Mouse (Mus musculus): ENCODE results near the gene Pcnx4.

Pcnx4 gene

GRCm38 (mm10) chr12:72536021-72536597 lies at the start of gene Pcnx4:
Pcnx4 (plus strand) TSS chr12:72536383.
- DNase-seq (ENCODE audit: low read depth, low spot score), result peak; percentile 99

- DNase-seq (ENCODE audit: low read depth, low spot score), result no peak
These were observed 48.7 kb upstream of the Pcnx4 start for GRCm38 (mm10) chr12:72487498-72487897.

DNA sequence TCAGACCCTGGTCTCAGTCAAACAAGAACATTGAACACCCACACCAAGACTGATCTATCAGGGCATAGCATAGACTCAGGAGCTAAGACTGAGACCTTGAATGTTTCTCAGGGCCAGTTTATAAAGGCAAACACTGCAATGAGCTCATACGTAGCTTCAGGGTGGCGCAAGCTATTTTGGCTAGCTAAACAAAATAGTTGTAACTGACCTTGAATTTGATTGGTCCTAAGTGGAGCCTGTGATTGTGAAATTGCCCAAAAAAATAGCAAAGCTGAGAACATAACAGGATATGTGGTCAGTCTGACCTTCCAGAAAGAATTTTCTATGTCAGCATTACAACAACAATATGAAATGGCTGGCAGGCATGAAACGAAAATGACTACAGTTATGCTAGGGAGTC lies 46.2 kb upstream of the Pcnx4 start:
- no peak for DNase-seq (ENCODE audit: low read depth, low spot score)

DNA sequence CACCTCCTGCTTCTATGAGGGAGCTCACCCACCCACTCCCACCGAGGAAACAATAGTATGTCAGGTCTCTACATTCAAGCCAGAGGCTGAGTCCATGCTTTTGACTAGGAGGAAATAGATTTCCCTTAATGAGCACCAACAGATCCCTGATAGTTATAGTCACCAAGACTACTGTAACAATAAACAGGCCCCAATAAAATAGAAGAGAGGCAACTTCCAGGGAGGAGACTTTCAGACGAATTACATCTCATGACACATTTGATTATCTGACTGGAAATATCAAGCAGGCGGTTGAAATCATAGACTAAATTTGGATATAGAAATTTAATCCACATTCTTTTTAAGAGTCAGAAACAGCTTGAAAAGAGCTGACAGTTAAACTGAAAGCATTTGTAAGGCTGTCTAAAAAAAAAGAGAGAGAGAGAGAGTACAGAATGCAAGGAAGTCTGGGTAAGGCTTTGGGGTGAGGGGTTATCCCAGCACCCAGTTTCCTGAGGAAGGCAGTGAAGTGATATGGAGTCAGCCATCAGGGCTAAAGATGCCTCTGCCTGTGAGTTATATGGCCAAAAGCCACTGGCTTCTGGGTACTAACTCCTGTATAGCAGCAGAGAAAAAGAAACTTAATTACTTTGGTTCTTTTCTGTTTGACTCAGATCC lies 45.0 kb upstream of the Pcnx4 start:
- DNase-seq (ENCODE audit: low read depth, low spot score), result no peak

- peak; percentile 10 for DNase-seq (ENCODE audit: low read depth, low spot score)
These were observed 39.1 kb upstream of the Pcnx4 start for GRCm38 (mm10) chr12:72496866-72497600.

- DNase-seq (ENCODE audit: low read depth, low spot score), result no peak
These were observed 26.6 kb upstream of the Pcnx4 start for GRCm38 (mm10) chr12:72509606-72510005.

GRCm38 (mm10) chr12:72515446-72515845 lies 20.7 kb upstream of the Pcnx4 start:
- DNase-seq (ENCODE audit: low read depth, low spot score), result peak; percentile 15

DNA sequence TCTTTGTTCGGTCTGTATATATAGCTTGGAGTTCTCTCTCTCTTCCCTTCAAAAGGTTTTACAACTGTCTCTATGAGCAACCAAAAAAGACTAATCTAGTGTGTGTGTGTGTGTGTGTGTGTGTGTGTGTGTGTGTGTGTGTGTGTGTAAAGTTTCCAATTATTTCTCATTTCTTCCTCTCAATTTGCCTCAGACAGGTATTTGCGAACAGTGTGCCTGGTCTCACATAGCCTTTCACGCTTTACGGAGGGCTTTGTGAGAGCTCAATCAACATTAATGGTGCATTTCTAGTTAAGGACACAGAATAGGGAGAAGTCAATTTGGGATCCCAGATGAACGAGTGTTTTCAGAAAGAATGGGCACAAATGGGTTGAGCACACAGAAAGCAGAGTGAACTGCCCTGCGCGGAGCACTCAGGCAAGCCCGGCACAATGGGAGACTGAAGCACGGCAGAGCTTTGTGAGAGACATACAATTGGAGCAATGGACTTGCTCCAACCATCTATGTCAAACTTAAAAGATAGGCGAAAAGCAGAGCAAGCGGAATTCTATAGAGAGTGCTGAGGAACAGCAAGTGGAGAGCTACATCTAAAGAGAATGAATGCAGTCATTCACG lies 18.0 kb upstream of the Pcnx4 start:
- DNase-seq (ENCODE audit: low read depth, low spot score), result no peak

DNA sequence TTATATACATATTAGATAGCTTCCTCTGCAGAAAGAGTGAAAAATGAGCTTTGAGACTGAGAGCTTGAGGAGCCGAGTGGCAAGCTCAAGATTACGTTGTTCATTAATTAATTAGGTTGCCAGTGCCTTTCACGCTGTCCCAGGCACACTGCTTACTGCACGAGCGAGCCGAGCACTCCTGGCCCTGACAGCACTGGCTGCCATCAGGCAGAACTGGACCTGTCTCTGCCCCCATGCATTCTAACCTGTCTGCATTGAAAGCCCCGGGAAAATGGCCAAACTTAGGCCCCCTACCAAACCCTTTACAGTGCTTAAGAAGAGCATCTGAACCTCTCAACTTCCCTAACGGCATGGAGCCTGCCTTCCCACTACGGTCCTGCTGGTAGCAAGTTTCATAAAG lies 16.8 kb upstream of the Pcnx4 start:
- DNase-seq (ENCODE audit: low read depth, low spot score), result no peak

DNA sequence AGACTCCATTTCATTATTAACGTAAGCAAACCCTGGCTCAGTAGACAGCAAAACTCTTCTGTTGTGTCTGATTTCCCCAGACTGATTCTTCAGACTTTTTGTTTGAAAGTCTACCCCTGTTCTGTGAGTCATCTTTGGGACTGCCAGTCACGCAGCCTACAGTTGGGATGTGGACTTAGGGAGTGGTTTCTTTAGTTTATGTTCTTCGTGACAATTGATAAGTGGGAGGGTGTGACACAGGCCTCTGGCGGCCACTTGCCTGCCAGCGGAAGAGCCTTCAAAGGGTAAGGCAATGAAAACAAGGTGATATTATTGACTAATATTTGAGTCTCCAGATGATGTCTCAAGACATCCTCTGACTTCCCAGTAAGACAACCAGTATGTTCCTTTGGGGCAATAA lies 16.3 kb upstream of the Pcnx4 start:
- DNase-seq (ENCODE audit: low read depth, low spot score), result no peak

DNA sequence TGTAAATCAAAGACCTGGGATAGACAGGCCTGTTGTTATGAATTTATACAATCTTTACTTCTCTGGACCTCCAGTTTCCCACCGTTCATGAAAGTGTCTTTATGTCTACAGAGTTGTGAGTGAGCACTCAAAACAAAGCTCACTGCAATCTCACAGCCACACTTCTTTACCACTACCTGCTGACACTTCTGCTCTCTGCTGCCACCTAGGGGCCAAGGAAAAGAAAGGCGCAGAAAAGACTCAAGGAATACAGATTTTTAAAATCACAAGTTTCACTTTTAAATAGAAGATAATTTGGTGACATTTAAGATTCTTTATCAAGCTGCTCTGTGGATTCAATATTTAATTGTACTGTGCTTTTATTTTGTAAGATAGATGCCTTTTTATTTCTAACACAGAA lies 15.5 kb upstream of the Pcnx4 start:
- DNase-seq (ENCODE audit: low read depth, low spot score), result peak; percentile 79

DNA sequence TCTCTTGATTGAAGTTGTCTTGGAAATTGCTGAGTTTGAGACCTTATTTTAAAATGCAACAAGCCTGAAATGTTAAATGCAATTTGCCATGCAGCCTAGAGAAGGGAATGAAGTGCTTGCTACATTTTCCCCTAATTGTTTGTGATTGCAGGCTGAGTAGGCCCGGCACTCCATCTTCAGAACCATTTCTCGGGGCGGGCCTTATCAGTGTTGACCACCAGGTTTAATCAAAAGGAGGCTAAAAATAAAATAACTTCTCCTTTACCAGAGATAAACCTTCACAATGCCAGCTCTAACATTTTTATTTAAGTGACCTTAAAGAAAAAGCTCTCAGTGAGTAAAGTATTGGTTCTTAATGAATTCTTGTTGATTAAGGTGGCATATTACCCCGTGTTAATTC lies 10.6 kb upstream of the Pcnx4 start:
- DNase-seq (ENCODE audit: low read depth, low spot score), result no peak

DNA sequence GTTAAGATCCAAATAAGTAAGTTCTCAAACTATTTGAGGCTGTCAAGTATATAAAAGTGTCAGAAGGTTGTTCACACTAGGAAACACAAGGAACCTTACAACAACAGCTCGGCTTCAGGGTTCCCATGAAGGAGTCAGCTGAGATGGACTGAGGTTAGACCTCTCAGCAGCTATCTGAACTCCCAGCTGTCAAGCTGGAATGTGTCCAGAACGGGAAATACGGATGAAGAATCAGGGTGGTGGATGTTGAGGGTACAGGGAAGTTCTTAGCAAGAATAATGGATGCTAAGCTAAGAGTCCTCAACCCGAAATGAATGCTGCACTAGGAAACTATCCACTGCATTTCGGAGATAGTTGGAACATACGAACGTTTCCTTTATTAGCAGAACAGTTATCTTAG lies 3.9 kb upstream of the Pcnx4 start:
- no peak for DNase-seq (ENCODE audit: low read depth, low spot score)

- no peak for DNase-seq (ENCODE audit: low read depth, low spot score)
These were observed 2.2 kb upstream of the Pcnx4 start for GRCm38 (mm10) chr12:72533986-72534385.

DNA sequence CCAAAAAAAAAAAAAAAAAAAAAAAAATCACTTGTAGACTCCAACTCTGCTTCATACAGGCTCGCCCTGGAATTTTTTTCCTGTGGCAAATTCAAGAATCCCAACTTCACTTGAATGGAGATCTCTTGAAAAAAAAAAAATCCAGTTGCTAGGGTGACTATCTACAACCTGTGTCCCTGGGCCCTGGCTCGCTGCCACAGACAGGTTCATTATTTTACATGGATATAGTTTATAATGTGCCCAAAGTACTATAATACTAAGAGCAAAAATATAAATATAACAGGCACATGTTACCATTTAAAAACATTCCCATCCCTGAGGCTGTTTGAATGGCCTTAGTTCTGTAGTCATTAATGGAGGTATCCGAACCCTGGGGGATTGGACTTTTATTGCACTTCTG lies 584 bp upstream of the Pcnx4 start:
- no peak for DNase-seq (ENCODE audit: low read depth, low spot score)

DNA sequence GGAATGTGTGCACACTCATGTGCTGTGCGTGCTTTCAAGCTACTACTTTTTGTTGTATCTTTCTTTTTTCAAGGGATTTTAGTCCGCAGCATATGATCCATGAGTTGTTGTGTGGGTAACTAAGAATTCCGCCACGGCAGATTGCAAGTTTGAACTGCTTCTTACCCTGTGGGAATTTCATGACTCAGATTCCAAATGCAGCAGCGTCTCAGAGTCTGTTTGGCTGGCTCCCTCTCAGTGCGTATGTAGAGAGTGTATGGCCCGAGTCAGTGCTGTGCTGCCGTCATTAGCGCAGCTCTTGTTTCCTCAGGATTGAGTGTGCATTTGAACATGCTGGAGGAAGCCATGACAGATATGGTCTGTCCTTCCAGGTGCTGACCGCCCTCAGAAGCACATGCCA lies 2.4 kb downstream of the Pcnx4 start:
- DNase-seq (ENCODE audit: low read depth, low spot score), result no peak

- DNase-seq (ENCODE audit: low read depth, low spot score), result no peak
These were observed 18.2 kb downstream of the Pcnx4 start for GRCm38 (mm10) chr12:72554347-72554746.

DNA sequence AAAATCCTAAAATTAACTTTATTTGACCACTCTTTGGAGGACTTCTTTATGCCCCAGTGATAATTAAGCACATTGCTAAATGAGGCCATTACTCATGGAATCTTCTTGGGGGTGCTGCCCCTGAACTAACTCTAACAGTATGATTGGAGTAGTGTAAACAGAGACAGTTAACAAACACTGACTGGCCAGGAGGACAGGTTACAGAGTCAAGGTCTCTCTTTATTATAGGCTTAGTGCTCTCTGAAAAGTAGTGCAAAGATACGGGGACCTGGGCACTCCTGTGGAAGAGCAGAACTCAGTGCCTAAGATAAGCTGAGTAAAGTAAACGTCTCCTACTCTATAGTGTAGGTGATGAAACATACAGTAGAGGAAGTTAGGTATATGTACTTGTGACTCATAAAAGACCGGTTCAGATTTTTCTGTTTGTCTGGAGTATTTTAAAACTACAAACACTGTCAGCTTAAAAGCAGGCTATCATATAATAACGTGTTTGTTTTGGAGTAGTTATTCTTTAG lies 28.2 kb downstream of the Pcnx4 start:
- no peak for DNase-seq (ENCODE audit: low read depth, low spot score)

GRCm38 (mm10) chr12:72582021-72582420 lies 45.8 kb downstream of the Pcnx4 start:
- no peak for DNase-seq (ENCODE audit: low read depth, low spot score)

DNA sequence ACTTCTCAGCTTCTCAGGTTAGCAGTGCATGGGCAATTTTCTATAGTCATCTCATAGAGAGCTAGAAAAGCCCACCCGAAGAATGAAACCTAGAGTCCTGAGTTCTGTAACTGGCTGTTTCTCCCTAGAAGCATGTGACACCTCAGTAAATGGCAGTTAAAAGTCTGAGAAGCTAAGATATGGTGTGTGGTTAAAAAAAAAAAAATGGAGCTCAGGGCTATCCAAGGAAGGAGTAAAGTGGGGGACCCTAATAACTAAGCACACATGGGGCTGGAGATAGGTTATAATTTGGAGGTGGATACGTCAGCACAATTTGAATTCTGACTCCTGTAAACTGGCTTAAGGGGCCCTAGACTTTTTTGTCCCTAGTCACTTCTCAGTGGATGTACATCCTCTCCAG lies 46.9 kb downstream of the Pcnx4 start:
- no peak for DNase-seq (ENCODE audit: low read depth, low spot score)

DNA sequence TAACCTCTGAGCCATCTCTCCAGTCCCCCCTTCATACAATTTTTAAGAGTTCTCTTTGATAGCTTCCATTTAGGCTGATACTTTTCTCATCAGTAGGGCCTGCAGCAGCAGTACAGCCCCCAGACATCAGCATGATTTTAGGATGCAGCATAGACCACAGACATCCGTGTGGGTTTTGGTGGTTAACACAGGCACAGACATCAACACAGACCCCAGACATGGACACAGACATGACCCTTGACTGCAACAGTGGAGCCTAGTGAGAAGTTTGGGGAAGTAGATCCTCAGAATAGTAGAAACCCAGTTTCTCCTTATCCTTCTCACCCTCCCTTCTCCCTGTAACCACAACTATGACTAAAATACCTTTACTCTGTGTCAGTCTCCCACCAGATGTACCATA lies 49.2 kb downstream of the Pcnx4 start:
- no peak for DNase-seq (ENCODE audit: low read depth, low spot score)

DNA sequence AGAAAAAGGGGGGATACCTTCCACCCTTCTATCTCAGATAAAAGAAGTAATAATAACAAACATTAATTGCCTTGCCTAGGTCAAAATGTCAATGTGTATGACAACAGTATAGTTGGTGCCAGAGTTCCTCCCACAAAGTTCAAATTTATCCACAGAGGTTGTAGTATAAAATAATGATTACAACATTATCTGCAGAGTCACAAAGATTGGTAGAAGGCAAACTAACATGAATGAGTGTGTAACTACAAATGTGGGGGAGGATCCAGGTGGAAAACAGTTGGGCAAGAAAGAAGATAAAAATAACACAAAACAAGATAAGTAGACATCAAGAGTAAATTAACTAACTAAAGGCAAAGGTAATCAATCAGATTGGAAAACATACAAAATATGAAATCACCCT lies 56.8 kb downstream of the Pcnx4 start:
- no peak for DNase-seq (ENCODE audit: low read depth, low spot score)

Measured in ZHBTc4 (cell line).